In the genomic region with DNA sequence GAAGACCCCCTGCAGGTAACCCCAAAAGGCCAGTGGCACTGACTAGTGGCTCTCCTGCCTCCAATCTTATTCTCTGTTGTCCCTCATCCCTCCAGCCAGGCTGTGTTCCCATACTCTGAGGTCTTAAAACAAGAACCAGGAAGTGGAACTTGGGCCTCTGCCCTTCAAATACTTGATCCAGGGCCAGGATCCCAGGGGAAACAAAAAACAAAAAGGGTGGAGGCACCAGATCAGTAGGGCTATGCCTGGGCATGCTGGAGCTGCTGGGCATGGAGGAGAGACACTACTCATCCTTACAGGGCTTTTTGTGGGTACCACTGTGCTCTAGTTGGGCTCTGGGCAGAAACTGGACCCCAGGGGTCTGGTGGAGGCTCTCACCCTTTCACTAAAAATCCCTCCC, we compare ENCODE assay signal across 9 mouse cellular contexts. TPM values are rescaled to one million over a fixed set of nuclear protein-coding genes. Genes with fewer than 3 reads are reported as not detected.
DNase-seq lines count a peak whose midpoint lies in the region; ATAC-seq and TF ChIP-seq lines count a peak whose summit lies in the region.
"Had no signal": no experiment of that assay in that cellular context is flagged by ENCODE, and none has a peak within 500 bp of the region (broad histone marks: within the 10 kb centered on the region; RNA-seq: fewer than 3 reads in every experiment).

No protein-coding gene starts in this region.

- 0 out of 2 replicates have a peak, but pooled peaks cover 1% of the 10 kb centered on the region for H3K36me3 ChIP-seq in spleen, adult 2 months (ENCODE audit: control insufficient read depth, insufficient read depth, low read length)
- no peaks in the 10 kb centered on the region for H3K36me3 ChIP-seq in heart, embryonic 10.5 days
- H3K36me3 ChIP-seq in testis, adult 2 months (ENCODE audit: control insufficient read depth, insufficient read depth, low read length): no peaks in the 10 kb centered on the region
- H3K36me3 ChIP-seq: midbrain, embryonic 12.5 days had no signal

- H3K4me3 ChIP-seq in spleen, adult 2 months (ENCODE audit: extremely low read depth, insufficient read depth, insufficient read length): no peak overlapping the region
- no peak overlapping the region for H3K4me3 ChIP-seq in heart, embryonic 10.5 days
- H3K4me3 ChIP-seq in testis, adult 2 months (ENCODE audit: control insufficient read depth, low read depth, low read length): no peak overlapping the region
- H3K4me3 ChIP-seq: midbrain, embryonic 12.5 days had no signal

- TF ChIP-seq CTCF in spleen, adult 2 months (IDR thresholded peaks at IDR 0.05; ENCODE audit: extremely low read depth, insufficient read depth, insufficient read length, insufficient replicate concordance): no peak
- TF ChIP-seq CTCF in testis, adult 2 months (IDR thresholded peaks at IDR 0.05; ENCODE audit: control insufficient read depth, insufficient read depth, insufficient replicate concordance, low read depth, low read length): no peak

- peak overlapping the region; percentile 91 for H3K27ac ChIP-seq in spleen, adult 2 months (ENCODE audit: insufficient read depth, low read length)
- H3K27ac ChIP-seq in heart, embryonic 10.5 days: peak overlapping the region; percentile 82; the same call in 1 of the 2 replicates
- H3K27ac ChIP-seq in testis, adult 2 months (ENCODE audit: control insufficient read depth, insufficient read depth, low read depth, low read length): peak overlapping the region; percentile 84
- H3K27ac ChIP-seq: midbrain, embryonic 12.5 days had no signal

- no peaks in the 10 kb centered on the region for H3K27me3 ChIP-seq in spleen, adult 2 months (ENCODE audit: control insufficient read depth, insufficient read depth, low read length)
- peaks cover 26% of the 10 kb centered on the region for H3K27me3 ChIP-seq in heart, embryonic 10.5 days (ENCODE audit: insufficient read depth, poor library complexity, severe bottlenecking)
- H3K27me3 ChIP-seq in testis, adult 2 months (ENCODE audit: control insufficient read depth, insufficient read depth, low read length): no peaks in the 10 kb centered on the region; the same call in 1 of the 2 replicates

- intact Hi-C loops in left cerebral cortex, postnatal 14 days (cut with DNase I): no loop called here

- H3K9me3 ChIP-seq in heart, embryonic 10.5 days: no peaks in the 10 kb centered on the region
- H3K9me3 ChIP-seq: midbrain, embryonic 12.5 days had no signal

- peaks cover 16% of the 10 kb centered on the region; the same call in 1 of the 2 replicates for H3K4me1 ChIP-seq in spleen, adult 2 months (ENCODE audit: control insufficient read depth, insufficient read depth, insufficient read length)
- peaks cover 29% of the 10 kb centered on the region for H3K4me1 ChIP-seq in heart, embryonic 10.5 days
- H3K4me1 ChIP-seq in testis, adult 2 months (ENCODE audit: control insufficient read depth, insufficient read depth, low read length): peaks cover 13% of the 10 kb centered on the region

- no peak for ATAC-seq in erythroblast, adult 5-6 weeks (replicated peaks; ENCODE audit: low FRiP score, poor library complexity, severe bottlenecking)

- DNase-seq in spleen, adult 2 months (ENCODE audit: low read depth in 1 of 2, low spot score in 2 of 2): no peak
- no peak for DNase-seq in spleen, postnatal 14 days (ENCODE audit: low spot score in 2 of 2)
- peak; percentile 35 to 45 for DNase-seq in cerebellum, adult 18-20 months
- peak; percentile 38 for DNase-seq in heart, embryonic 10.5 days (ENCODE audit: low spot score)
- peak; percentile 14 to 39 for DNase-seq in left cerebral cortex, postnatal 14 days (ENCODE audit: low spot score in 2 of 2)

- no peak for TF ChIP-seq POLR2A in spleen, adult 2 months (IDR thresholded peaks at IDR 0.05; ENCODE audit: low read depth, low read length)
- TF ChIP-seq POLR2A in testis, adult 2 months (IDR thresholded peaks at IDR 0.05; ENCODE audit: control insufficient read depth, low read depth, low read length): no peak

RNA-seq across cellular contexts. Expression of a gene that starts 5.1 kb away (rescaled TPM):
- polyA plus RNA-seq in spleen, adult 2 months (2012; rRNA removed): 50.5 and 52.2 TPM in 2 replicates
- polyA plus RNA-seq in heart, embryonic 10.5 days (2016; fragmentation: Nextera tagmentation; extraction: Ambion mirVana): 3.4 and 3.9 TPM in 2 replicates
- total RNA-seq in left cerebral cortex, postnatal 14 days (2021): 10 to 100 TPM; 17.0 to 19.1 TPM
- 60.1 and 63.9 TPM in 2 replicates for polyA plus RNA-seq in testis, adult 2 months (2012; rRNA removed)
- 6.1 and 12.5 TPM in 2 replicates for total RNA-seq in erythroblast, adult 5-6 weeks (2015; ENCODE audit: low replicate concordance)
- total RNA-seq in erythroblast, adult 5-6 weeks (2017; ENCODE audit: low replicate concordance): 3.3 TPM in 1 of 2 replicates, not detected in the other

RNA-seq across cellular contexts. Expression of a gene that starts 35.5 kb away (rescaled TPM):
- 0.04 TPM in 1 of 2 replicates, not detected in the other for polyA plus RNA-seq in spleen, adult 2 months (2012; rRNA removed)
- polyA plus RNA-seq in heart, embryonic 10.5 days (2016; fragmentation: Nextera tagmentation; extraction: Ambion mirVana): not detected in 2 replicates
- not detected for total RNA-seq in left cerebral cortex, postnatal 14 days (2021)
- polyA plus RNA-seq in testis, adult 2 months (2012; rRNA removed): not detected in 2 replicates
- not detected in 2 replicates for total RNA-seq in erythroblast, adult 5-6 weeks (2015; ENCODE audit: low replicate concordance)
- not detected in 2 replicates for total RNA-seq in erythroblast, adult 5-6 weeks (2017; ENCODE audit: low replicate concordance)
- total RNA-seq: common myeloid progenitor, adult 5-6 weeks had no signal
- polyA plus RNA-seq: midbrain, embryonic 12.5 days had no signal

Comparison
In these comparisons a context has a peak if more than half of its experiments do, and no peak if none do; other contexts are left out.
1. DNase-seq: peak in cerebellum, adult 18-20 months (2 of 2), heart, embryonic 10.5 days (single experiment) and left cerebral cortex, postnatal 14 days (2 of 2); none in spleen, adult 2 months (0 of 2) and spleen, postnatal 14 days (0 of 2).
2. RNA of a gene that starts 5.1 kb away (polyA plus RNA-seq): 60.1 to 63.9 TPM in testis, adult 2 months and 50.5 to 52.2 TPM in spleen, adult 2 months; 3.4 to 3.9 TPM in heart, embryonic 10.5 days; every median in the first group is over 10 times any median in the second.
3. Peak in every context shown above with its lines, with median percentiles within 50 percentile points of each other: H3K27ac ChIP-seq.